Mouse (Mus musculus) urinary bladder, postnatal 25 days (tissue): Measurements from ENCODE around the gene Emd.

Experiments used
- DNase-seq: peaks from one replicate; pipeline ENCODE4 v3.0.0; 2022; ENCODE audit warnings: low spot score

The Emd gene

GRCm38 (mm10) chrX:74273422-74274322 lies 19.2 kb downstream of the Emd start:
- DNase-seq, result no peak

DNA sequence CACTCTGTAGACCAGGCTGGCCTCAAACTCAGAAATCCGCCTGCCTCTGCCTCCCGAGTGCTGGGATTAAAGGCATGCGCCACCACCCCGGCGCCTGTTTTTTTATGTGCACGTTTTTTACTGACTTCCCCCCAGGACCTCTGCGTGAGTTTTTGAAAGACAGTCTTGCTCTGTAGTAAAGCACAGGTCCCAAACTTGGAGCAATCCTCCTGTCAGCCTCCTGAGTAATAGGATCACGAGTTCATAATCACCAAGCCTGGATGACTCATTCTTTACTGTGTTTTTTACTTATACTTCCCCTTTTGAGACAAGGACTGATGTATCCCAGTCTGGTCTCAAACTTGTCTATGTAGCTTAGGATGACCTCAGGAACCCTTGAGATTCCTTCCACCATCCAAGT lies 23.4 kb downstream of the Emd start:
- no peak for DNase-seq

- DNase-seq, result no peak
Measured at GRCm38 (mm10) chrX:74281041-74281731, 26.7 kb downstream of the Emd start.

DNA sequence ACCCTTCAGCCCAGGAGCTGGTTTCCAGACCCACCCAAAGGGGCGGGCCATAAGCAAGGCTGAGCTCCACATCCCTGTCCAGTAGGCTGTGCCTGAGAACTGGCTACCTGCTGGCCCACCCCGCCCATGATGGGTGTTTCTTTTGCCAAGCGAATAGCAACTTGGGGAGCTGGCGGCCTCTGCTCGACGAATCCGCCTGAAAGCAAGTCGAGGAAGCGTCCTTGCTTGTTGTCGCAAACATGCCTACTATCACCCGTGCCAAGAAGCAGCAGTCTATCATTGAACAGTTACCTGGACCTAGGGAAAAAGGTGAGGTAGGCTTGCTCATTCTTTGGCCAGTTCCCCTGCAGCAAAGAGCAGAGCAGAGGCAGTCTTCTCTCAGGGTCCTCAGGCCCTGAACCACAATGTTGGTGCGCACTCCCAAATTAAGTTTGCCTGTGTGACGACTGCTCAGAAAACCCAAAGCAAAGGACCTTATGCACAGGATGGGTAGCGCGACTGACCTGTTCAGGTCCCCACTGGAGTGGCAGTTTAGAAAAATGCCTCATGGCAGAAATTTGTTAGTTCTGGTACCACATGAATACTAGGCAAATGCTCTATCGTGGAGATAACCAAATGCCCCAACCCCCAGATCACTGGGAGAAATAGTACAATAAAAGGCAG lies 27.4 kb downstream of the Emd start, which contains the start of the genes Taz and Dnase1l1:
TSS of gene Taz (plus strand) at position 181 of the 663 bp plus-strand sequence.
TSS of gene Dnase1l1 (minus strand) at position 606 of the 663 bp plus-strand sequence.
- peak; percentile 52 for DNase-seq

DNA sequence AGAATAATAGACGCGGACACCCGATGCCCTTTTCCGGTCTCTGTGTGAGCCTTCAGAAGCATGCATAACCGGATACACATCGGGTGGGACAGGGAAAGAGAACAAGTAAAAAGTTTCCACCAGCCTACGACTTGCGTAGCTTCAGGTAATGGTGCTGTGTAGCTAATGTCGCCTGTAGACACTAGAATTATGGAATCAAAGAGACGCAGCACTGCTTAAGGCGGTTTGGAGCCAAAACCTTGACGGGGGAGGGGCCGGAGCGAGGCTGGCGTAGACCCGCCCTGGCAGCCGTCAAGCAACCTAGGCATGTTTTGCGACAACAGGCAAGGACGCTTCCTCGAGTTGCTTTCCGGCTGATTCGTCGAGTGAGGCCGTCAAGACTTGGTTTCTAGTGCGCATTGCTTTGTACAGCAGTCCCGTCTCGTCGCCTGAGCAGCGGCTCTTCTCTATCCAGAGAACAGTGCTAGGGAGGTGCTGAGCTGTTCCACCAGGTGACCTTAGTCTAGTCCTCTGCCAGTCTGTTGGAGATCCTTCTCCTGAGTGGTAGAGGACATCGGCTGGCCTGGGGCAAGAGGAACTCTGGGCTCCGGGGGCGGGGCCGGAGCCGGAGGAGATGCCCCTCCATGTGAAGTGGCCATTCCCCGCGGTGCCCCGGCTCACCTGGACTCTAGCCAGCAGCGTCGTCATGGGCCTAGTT lies 28.1 kb downstream of the Emd start:
- DNase-seq, result peak; percentile 71

DNA sequence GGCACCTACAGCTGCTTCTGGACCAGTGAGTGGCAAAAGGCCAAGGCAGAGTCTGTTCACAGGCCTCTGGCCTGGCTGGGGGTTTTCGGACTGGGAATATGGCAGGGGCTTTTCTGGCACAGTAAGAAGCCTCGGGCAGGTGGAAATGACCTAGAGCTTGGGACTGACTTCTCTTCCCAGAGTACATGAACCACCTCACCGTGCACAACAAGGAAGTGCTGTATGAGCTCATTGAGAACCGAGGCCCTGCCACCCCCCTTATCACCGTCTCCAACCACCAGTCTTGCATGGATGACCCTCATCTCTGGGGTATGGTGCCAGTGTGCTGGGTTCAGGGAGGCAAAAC lies 28.6 kb downstream of the Emd start:
- DNase-seq, result no peak

- no peak for DNase-seq
Measured at GRCm38 (mm10) chrX:74293431-74293830, 38.9 kb downstream of the Emd start.

DNA sequence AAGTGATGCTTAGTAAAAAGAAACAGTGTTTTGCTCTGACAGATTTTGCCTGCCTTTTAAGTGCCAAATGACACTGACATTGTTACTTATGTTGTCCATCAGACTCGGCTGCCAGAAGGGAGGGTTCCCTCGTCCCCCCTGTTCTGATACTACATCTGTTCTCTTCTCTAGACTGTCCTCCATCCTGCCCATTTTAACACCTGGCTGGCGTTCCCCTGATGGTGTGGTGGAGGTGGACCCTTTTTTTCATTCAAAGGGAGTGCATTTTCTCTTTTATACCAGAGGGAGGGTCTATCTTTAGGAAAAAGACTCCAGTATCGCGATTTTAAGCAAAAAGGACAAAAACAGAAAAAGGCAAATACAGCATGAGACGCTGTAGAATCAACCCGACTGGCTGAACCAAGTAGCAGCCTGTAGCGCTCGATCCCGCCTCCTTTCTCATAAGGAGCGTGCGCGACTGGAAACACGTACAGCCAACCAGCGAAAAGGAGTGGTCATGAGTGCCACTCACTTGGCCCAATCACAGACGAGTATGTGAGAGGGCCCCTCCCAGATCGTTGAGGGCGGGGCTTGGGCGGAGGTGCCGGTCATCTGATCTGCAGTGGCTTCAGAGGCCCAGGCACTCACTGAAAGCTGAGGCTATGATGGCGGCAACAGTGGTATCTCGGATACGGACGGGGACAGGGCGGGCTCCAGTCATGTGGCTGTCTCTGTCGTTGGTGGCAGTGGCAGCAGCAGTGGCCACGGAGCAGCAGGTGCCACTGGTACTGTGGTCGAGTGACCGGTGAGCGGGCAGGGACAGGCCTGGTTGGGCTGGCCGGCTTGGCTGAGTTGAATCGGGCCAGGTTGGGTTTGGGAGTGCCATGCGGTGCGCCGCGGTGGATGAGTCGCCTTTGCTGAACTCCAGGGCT lies 42.3 kb downstream of the Emd start, which contains the start of gene Atp6ap1:
TSS of gene Atp6ap1 (plus strand) at position 560 of the 911 bp plus-strand sequence.
- peak; percentile 80 for DNase-seq

DNA sequence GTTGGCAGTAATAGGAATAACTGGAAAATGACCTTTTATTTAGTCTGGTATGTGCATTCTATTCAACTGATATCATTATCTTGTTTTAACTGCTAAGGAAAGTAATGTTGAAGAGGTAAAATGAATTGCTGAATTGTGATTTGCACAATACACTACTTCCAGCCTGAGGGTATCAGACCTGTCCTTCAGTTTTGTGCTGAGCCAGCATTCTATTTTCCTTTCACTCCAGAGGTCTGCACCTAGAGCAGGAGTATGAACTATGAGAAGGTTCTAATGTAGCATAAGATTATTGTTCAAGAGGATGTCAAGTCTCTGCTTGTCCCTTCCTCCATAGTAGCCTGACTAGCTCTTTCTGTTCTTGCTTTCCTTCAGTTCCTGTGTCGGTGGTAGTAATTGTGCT lies 43.9 kb downstream of the Emd start:
- no peak for DNase-seq

- DNase-seq, result no peak
Measured at GRCm38 (mm10) chrX:74299721-74300120, 45.2 kb downstream of the Emd start.

- peak; percentile 63 for DNase-seq
Measured at GRCm38 (mm10) chrX:74304867-74305700, 50.6 kb downstream of the Emd start, which contains the start of gene Gdi1. Gene Gdi1, plus strand, starts transcription at chrX:74304998.
